Mouse (Mus musculus): ENCODE results near the gene Atp1a1.

- TF ChIP-seq CTCF (IDR thresholded peaks at IDR 0.05; ENCODE audit: low read depth, low read length) = no peak
- TF ChIP-seq POLR2A (IDR thresholded peaks at IDR 0.05; ENCODE audit: borderline replicate concordance, low read depth, low read length) = no peak
These were observed 40.5 kb downstream of the Atp1a1 start for GRCm38 (mm10) chr3:101564011-101564410.

All from bone marrow macrophage, adult 2 months (primary cell).